Mouse (Mus musculus) urinary bladder, postnatal 25 days (tissue): ENCODE measurements around the gene Rab2b.
A peak's percentile ranks its signal among the peaks of the same experiment; 100 is the strongest.

Experiments used
- DNase-seq: peaks from one replicate; pipeline ENCODE4 v3.0.0; 2022; ENCODE audit warnings: low spot score

Rab2b gene

GRCm38 (mm10) chr14:52277210-52277609 is 2.1 kb downstream of the Rab2b start:
- DNase-seq = no peak

GRCm38 (mm10) chr14:52272781-52273180 is 6.6 kb downstream of the Rab2b start:
- DNase-seq = no peak

- peak; percentile 99 for DNase-seq
Measured at GRCm38 (mm10) chr14:52257484-52258213, 21.7 kb downstream of the Rab2b start, which contains the start of gene Chd8. TSS of gene Chd8 (minus strand) at chr14:52257780.

GRCm38 (mm10) chr14:52256311-52257175 is 22.8 kb downstream of the Rab2b start:
- DNase-seq = no peak

GRCm38 (mm10) chr14:52246129-52246528 is 33.2 kb downstream of the Rab2b start:
- no peak for DNase-seq

GRCm38 (mm10) chr14:52244690-52245042 is 34.7 kb downstream of the Rab2b start:
- no peak for DNase-seq

- DNase-seq = peak; percentile 99
Measured at GRCm38 (mm10) chr14:52244041-52244689, 35.2 kb downstream of the Rab2b start.

- DNase-seq = no peak
Measured at GRCm38 (mm10) chr14:52236216-52236615, 43.1 kb downstream of the Rab2b start.

GRCm38 (mm10) chr14:52235165-52235564 is 44.2 kb downstream of the Rab2b start:
- no peak for DNase-seq

- DNase-seq = no peak
Measured at GRCm38 (mm10) chr14:52232249-52232648, 47.1 kb downstream of the Rab2b start.

- no peak for DNase-seq
Measured at GRCm38 (mm10) chr14:52225972-52226371, 53.4 kb downstream of the Rab2b start.

- DNase-seq = no peak
Measured at GRCm38 (mm10) chr14:52217261-52217660, 62.1 kb downstream of the Rab2b start.
